ENCODE assay signal across 38 mouse cellular contexts in the genomic region with DNA sequence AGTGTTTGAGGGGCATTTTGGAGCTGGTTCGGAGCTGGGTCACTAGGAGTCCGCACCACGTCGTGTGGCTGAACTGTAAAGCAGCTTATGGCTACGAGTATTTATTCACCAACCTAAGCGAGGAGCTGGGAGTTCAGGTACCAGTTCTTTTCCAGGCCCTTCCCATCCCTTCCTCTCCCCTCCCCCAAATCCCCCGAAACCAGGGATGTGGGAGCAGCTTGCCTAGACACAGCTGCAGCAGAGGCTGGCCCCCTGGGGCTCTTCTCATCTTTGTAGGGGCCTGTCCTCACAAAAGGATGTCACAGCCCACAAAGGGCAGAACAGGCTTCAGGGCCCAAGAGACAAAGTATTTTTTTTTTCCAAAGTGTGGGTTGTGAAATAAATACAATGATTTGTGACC. TPM values are rescaled to one million over a fixed set of nuclear protein-coding genes. Genes with fewer than 3 reads are reported as not detected.
"Had no signal": no experiment of that assay in that cellular context is flagged by ENCODE, and none has a peak within 500 bp of the region (broad histone marks: within the 10 kb centered on the region; RNA-seq: fewer than 3 reads in every experiment).

No protein-coding gene starts in this region.

- H3K27me3 ChIP-seq: embryonic facial prominence, embryonic 12.5 days; embryonic facial prominence, embryonic 13.5 days; embryonic facial prominence, embryonic 15.5 days; forebrain, embryonic 13.5 days; forebrain, embryonic 15.5 days had no signal

- H3K27ac ChIP-seq: embryonic facial prominence, embryonic 12.5 days; embryonic facial prominence, embryonic 13.5 days; embryonic facial prominence, embryonic 15.5 days; forebrain, embryonic 10.5 days; forebrain, embryonic 13.5 days; forebrain, embryonic 15.5 days; gastrocnemius, adult 2 months; heart, adult 2 months; heart, embryonic 10.5 days had no signal

- H3K4me3 ChIP-seq: embryonic facial prominence, embryonic 12.5 days; embryonic facial prominence, embryonic 13.5 days; embryonic facial prominence, embryonic 15.5 days; erythroblast, embryonic 14.5 days; forebrain, embryonic 10.5 days; forebrain, embryonic 13.5 days; forebrain, embryonic 15.5 days; gastrocnemius, adult 2 months; heart, adult 2 months; heart, embryonic 10.5 days had no signal

- H3K36me3 ChIP-seq: embryonic facial prominence, embryonic 12.5 days; embryonic facial prominence, embryonic 13.5 days; embryonic facial prominence, embryonic 15.5 days had no signal

- H3K9ac ChIP-seq: embryonic facial prominence, embryonic 12.5 days; embryonic facial prominence, embryonic 13.5 days; embryonic facial prominence, embryonic 15.5 days; forebrain, embryonic 13.5 days; forebrain, embryonic 15.5 days; forebrain, postnatal 0 days had no signal

- H3K4me2 ChIP-seq: embryonic facial prominence, embryonic 12.5 days; embryonic facial prominence, embryonic 13.5 days; embryonic facial prominence, embryonic 15.5 days; forebrain, embryonic 13.5 days; forebrain, embryonic 15.5 days had no signal

- H3K9me3 ChIP-seq: embryonic facial prominence, embryonic 12.5 days; embryonic facial prominence, embryonic 13.5 days; embryonic facial prominence, embryonic 15.5 days; forebrain, embryonic 10.5 days; forebrain, embryonic 13.5 days; forebrain, embryonic 15.5 days; heart, embryonic 10.5 days had no signal

- H3K4me1 ChIP-seq: embryonic facial prominence, embryonic 12.5 days; embryonic facial prominence, embryonic 13.5 days; embryonic facial prominence, embryonic 15.5 days; forebrain, embryonic 10.5 days; forebrain, embryonic 13.5 days; forebrain, embryonic 15.5 days; heart, embryonic 10.5 days had no signal

- ATAC-seq: forebrain, embryonic 13.5 days; forebrain, embryonic 14.5 days; forebrain, embryonic 15.5 days; forebrain, embryonic 16.5 days; forebrain, postnatal 0 days had no signal

- DNase-seq: cerebellum, adult 2 months; cerebellum, adult 8-10 months; cerebellum, adult 9-10 months; cerebellum, adult 9-11 months; cerebellum, postnatal 10 days; cerebellum, postnatal 14 days; cerebellum, postnatal 25 days; cerebellum, postnatal 36 days; embryo, embryonic 11 days; forebrain, postnatal 0 days; gastrocnemius, adult 2 months; gastrocnemius, postnatal 10 days; gastrocnemius, postnatal 14 days; gastrocnemius, postnatal 25 days; gastrocnemius, postnatal 36 days; heart, adult 18-20 months; heart, adult 2 months had no signal

RNA-seq across cellular contexts. Expression of a gene that starts 15.5 kb away (rescaled TPM):
- total RNA-seq: common myeloid progenitor, adult 5-6 weeks; gastrocnemius, adult 18-20 months; gastrocnemius, adult 2 months; gastrocnemius, adult 8-10 months; gastrocnemius, postnatal 14 days; gastrocnemius, postnatal 25 days; gastrocnemius, postnatal 36 days; gastrocnemius, postnatal 4 days; granulocyte monocyte progenitor cell, adult 5-6 weeks had no signal
- polyA plus RNA-seq: embryonic facial prominence, embryonic 11.5 days; embryonic facial prominence, embryonic 12.5 days; erythroblast, embryonic 14.5 days; forebrain, embryonic 10.5 days; heart, embryonic 10.5 days had no signal

RNA-seq across cellular contexts. Expression of a gene that starts 40.9 kb away (rescaled TPM):
- total RNA-seq: common myeloid progenitor, adult 5-6 weeks; forebrain, postnatal 0 days; gastrocnemius, adult 18-20 months; gastrocnemius, adult 2 months; gastrocnemius, adult 8-10 months; gastrocnemius, postnatal 10 days; gastrocnemius, postnatal 14 days; gastrocnemius, postnatal 25 days; gastrocnemius, postnatal 36 days; gastrocnemius, postnatal 4 days; granulocyte monocyte progenitor cell, adult 5-6 weeks; heart, adult 18-20 months; heart, adult 2 months; heart, adult 8-10 months had no signal
- polyA plus RNA-seq: cerebellum, adult 2 months; cortical plate, adult 2 months; embryonic facial prominence, embryonic 11.5 days; embryonic facial prominence, embryonic 12.5 days; embryonic facial prominence, embryonic 13.5 days; erythroblast, embryonic 14.5 days; forebrain, embryonic 10.5 days; forebrain, embryonic 11.5 days; forebrain, embryonic 13.5 days; forebrain, embryonic 14.5 days; forebrain, embryonic 15.5 days; forebrain, embryonic 16.5 days; frontal cortex, adult 2 months; gonadal fat pad, adult 2 months; heart, adult 2 months; heart, embryonic 10.5 days had no signal
